Mouse (Mus musculus) liver, adult 2 months (tissue): ENCODE measurements around the gene Fam71a.

ENCODE experiments used
- CTCF ChIP-seq: fragments of 200-500 bp; IDR thresholded peaks from 2 replicates; pipeline ENCODE4 v1.5.1; 2011; ENCODE audit warnings: low read depth, low read length, control low read depth
- POLR2A ChIP-seq: fragments of 200-500 bp; IDR thresholded peaks from 2 replicates; pipeline ENCODE4 v1.6.1; 2011; ENCODE audit warnings: low read length, control low read depth; ENCODE audit not compliant: insufficient read depth; ENCODE audit errors: extremely low read depth

- TF ChIP-seq CTCF: no peak
- TF ChIP-seq POLR2A: no peak
These were observed 10.3 kb downstream of the Fam71a start for GRCm38 (mm10) chr1:191154314-191154713.
